Mouse (Mus musculus) brain, adult 2 months (tissue): ENCODE data around the gene Cela1.
A peak's percentile ranks its signal among the peaks of the same experiment; 100 is the strongest.

Experiments
- DNase-seq: peaks from one replicate; pipeline ENCODE4 v3.0.0; 2011; ENCODE audit warnings: low read depth, low spot score

The Cela1 gene

DNA sequence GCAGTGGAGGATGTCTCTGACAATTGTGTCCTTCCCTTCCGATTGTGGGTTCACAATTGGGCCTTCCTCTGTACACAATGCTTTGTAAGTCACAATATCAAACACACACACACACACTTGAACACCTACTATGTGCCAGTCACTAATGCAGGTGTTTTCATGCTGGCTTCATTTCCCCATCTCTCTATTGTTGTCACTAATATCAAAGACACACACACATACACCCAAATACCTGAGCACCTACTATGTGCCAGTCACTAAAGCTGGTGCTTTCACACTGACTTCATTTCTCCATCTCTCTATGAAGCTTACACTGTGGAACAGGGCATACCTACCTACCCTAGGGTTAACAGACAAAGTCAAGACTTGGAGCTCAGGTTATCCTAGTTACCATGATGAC, 17.7 kb upstream of the Cela1 start:
- no peak for DNase-seq

GRCm38 (mm10) chr15:100703913-100704312, 16.2 kb upstream of the Cela1 start:
- DNase-seq = no peak

GRCm38 (mm10) chr15:100701856-100702255, 14.1 kb upstream of the Cela1 start:
- no peak for DNase-seq

DNA sequence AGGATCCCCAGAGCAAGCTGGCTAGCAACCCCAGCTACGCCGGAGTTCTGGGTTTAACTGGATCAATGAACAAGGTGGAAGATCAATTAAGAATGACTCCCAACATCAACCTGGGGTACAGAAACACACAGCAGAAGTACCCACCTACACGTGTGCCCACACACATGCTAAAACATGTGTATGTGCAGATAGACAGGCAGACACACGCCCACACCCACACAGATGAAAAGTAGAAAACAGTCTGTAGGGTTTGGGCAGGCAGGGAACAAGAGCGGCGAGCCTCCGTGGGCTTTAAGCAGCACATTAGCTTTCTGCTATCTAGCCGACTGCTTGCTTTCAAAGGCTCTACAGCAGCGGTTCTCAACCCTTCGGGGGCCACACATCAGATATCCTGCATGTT, 13.4 kb upstream of the Cela1 start:
- DNase-seq = peak; percentile 20

- DNase-seq = peak; percentile 33
These were observed 12.7 kb upstream of the Cela1 start for GRCm38 (mm10) chr15:100700424-100700823.

DNA sequence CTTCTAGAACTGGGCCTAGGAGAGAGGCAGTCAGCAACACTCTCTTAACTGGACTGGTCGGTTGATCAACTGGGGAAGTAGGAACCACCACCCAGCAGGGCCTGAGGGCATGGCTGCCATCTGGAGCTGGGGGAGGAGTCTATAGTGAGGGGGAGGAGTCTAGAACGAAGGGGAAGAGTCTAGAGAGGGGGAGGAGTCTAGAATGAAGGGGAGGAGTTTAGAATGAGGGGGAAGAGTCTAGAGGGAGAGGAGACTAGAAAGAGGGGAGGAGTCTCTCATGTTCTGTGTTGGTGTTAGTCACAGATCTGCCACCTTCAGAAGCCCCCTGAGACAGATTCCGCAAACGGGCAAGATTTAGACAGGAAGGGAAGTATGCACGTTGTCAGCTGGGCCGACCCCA, 11.7 kb upstream of the Cela1 start:
- DNase-seq = no peak

GRCm38 (mm10) chr15:100698078-100698477, 10.4 kb upstream of the Cela1 start:
- DNase-seq = no peak

GRCm38 (mm10) chr15:100694406-100694805, 6.7 kb upstream of the Cela1 start:
- DNase-seq = no peak

GRCm38 (mm10) chr15:100691990-100692389, 4.3 kb upstream of the Cela1 start:
- no peak for DNase-seq

- peak; percentile 71 for DNase-seq
These were observed 732 bp downstream of the Cela1 start for GRCm38 (mm10) chr15:100686989-100687388.

GRCm38 (mm10) chr15:100686434-100686833, 1.3 kb downstream of the Cela1 start:
- peak; percentile 16 for DNase-seq

DNA sequence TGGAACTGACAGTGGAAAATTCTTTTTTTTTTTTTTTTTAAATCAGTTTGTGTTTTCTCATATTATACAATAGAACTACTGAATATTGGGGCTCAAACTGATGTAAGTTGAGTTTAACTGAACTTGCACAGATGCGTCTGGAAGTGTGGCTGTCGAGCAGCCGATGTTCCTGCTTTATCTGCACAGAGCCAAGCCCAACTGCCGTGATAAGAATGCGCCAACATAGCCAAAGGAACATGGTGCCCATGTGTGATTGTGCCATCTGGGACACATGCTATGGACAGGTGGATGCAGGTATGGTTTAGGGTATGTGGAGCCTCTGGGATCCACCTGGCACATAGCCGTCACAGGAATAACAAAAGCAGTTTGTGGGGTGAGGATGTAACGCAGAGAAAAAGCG, 1.9 kb downstream of the Cela1 start:
- no peak for DNase-seq

GRCm38 (mm10) chr15:100685255-100685654, 2.5 kb downstream of the Cela1 start:
- no peak for DNase-seq

DNA sequence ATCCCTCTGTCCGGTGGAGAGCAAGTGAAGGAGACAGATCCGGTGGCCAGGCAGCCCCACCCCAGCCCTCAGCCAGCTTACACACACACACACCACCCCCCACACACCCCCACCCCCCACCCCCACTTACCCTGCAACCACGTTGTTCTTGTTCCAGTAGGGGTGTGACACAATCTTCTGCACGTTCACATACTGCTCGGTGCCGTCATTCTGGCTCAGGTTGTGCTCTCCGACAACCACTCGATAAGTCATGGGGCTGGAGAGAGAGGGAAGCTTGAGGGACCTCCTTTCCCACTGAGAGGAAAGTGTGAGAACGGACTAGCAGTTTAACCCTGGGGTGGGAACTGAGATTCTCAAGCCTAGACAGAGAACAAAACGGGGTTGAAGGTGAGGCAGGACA, 3.3 kb downstream of the Cela1 start:
- no peak for DNase-seq

- DNase-seq = peak; percentile 93
These were observed 4.7 kb downstream of the Cela1 start for GRCm38 (mm10) chr15:100683041-100683440.

- no peak for DNase-seq
These were observed 6.0 kb downstream of the Cela1 start for GRCm38 (mm10) chr15:100681770-100682169.

DNA sequence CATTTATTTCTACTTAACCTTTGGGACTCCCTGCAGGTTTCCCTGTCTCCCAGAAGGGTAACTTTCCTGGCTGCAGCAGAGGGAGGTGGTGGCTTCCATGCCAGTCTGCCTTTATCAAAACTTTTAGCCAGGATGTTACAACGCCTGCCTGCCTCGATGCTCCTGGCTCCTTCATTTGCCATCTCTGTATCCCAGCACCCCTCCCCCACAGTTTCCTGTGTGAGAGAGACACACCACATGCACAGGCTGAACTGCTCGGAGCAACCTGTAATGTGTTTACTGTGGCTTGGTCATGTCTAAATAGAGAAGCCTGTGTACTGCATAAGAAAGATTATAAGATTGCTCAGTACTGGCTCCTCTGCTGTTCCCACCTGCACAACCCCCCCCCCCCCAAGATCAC, 7.3 kb downstream of the Cela1 start:
- DNase-seq = no peak

- DNase-seq = no peak
These were observed 8.7 kb downstream of the Cela1 start for GRCm38 (mm10) chr15:100679005-100679404.

DNA sequence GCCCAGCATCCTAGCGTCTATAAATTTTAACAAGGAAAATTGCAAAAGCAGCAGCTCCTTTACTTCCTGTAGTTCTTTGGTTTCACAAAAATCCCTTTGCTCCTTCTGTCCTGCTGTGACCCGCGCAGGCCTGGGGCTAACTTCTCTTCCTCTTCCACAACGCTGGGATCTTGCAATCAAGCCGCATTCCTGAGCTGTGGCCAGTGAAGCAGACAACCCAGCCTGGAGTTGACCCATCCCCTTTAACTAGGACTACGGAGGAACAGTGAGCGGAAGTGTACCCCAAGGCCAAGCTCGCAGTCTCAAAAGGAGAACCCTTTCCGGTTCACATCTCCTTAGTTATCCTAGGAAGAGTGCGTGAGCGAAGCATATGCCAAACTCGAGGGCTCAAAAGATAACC, 9.1 kb downstream of the Cela1 start:
- no peak for DNase-seq

- no peak for DNase-seq
These were observed 10.0 kb downstream of the Cela1 start for GRCm38 (mm10) chr15:100677675-100678074.

DNA sequence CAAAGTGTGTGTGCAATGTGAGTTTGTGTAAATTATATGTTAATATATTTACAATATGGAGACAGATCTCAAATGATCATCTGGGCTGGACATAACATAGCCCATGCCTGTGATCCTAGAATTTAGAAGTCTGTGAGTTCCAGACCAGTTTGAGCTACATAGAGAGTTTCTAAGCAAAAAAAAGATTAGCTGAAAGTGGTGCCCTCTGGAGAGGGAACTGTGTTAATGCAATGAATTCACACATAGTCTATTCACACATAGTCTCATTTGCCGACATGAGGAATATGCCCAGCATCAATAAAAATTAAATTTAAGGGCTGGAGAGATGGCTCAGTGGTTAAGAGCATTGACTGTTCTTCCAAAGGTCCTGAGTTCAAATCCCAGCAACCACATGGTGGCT, 11.2 kb downstream of the Cela1 start:
- DNase-seq = no peak

GRCm38 (mm10) chr15:100675486-100675885, 12.2 kb downstream of the Cela1 start:
- DNase-seq = no peak

- DNase-seq = no peak
These were observed 13.2 kb downstream of the Cela1 start for GRCm38 (mm10) chr15:100674566-100674965.

- peak; percentile 65 for DNase-seq
These were observed 13.9 kb downstream of the Cela1 start for GRCm38 (mm10) chr15:100673585-100674391.
